In genomic region chr11:119127147-119127546, GRCm38 (mm10) we compare ENCODE assay signal across 9 mouse cellular contexts. TPM values are rescaled to one million over a fixed set of nuclear protein-coding genes. Genes with fewer than 3 reads are reported as not detected.
A peak's percentile ranks its signal among the peaks of the same experiment; 100 is the strongest.
DNase-seq lines count a peak whose midpoint lies in the region; ATAC-seq and TF ChIP-seq lines count a peak whose summit lies in the region.
"Had no signal": no experiment of that assay in that cellular context is flagged by ENCODE, and none has a peak within 500 bp of the region (broad histone marks: within the 10 kb centered on the region; RNA-seq: fewer than 3 reads in every experiment).

No protein-coding gene starts in this region.

- WGBS in heart, postnatal 0 days, result 28% methylated on average over 12 of the region's 12 CpGs
- WGBS in kidney, embryonic 16.5 days, result 22% methylated on average over 12 of the region's 12 CpGs
- WGBS in midbrain, embryonic 16.5 days, result 26% methylated on average over 12 of the region's 12 CpGs

- no peak overlapping the region for H3K9ac ChIP-seq in heart, postnatal 0 days (replicated peaks; ENCODE audit: low read depth, low read length)
- H3K9ac ChIP-seq in kidney, embryonic 16.5 days (replicated peaks; ENCODE audit: low read length), result 0 out of 2 replicates have a peak overlapping the region, but pooled peaks have one; percentile 46
- no peak overlapping the region for H3K9ac ChIP-seq in midbrain, embryonic 16.5 days (ENCODE audit: low read depth, low read length)
- H3K9ac ChIP-seq: neural tube, embryonic 12.5 days had no signal

- no peak overlapping the region for H3K4me3 ChIP-seq in heart, postnatal 0 days (ENCODE audit: low read depth, low read length)
- H3K4me3 ChIP-seq in kidney, embryonic 16.5 days (ENCODE audit: low read length), result no peak overlapping the region
- H3K4me3 ChIP-seq in midbrain, embryonic 16.5 days (ENCODE audit: low read depth, low read length), result no peak overlapping the region
- H3K4me3 ChIP-seq: neural tube, embryonic 12.5 days had no signal

- TF ChIP-seq CTCF in heart, postnatal 0 days (IDR thresholded peaks at IDR 0.05; ENCODE audit: low read depth), result no peak

- H3K4me2 ChIP-seq in heart, postnatal 0 days (ENCODE audit: low read depth, low read length), result no peak overlapping the region
- 0 out of 2 replicates have a peak overlapping the region, but pooled peaks have one; percentile 18 for H3K4me2 ChIP-seq in kidney, embryonic 16.5 days (replicated peaks; ENCODE audit: low read depth, low read length)
- no peak overlapping the region for H3K4me2 ChIP-seq in midbrain, embryonic 16.5 days (ENCODE audit: low read length)

- H3K9me3 ChIP-seq in heart, postnatal 0 days (replicated peaks; ENCODE audit: control insufficient read depth, low read length), result no peaks in the 10 kb centered on the region
- peaks cover 6% of the 10 kb centered on the region for H3K9me3 ChIP-seq in kidney, embryonic 16.5 days (ENCODE audit: low read length)
- H3K9me3 ChIP-seq in midbrain, embryonic 16.5 days (replicated peaks; ENCODE audit: control insufficient read depth, low read length, poor library complexity, severe bottlenecking), result no peaks in the 10 kb centered on the region
- H3K9me3 ChIP-seq: neural tube, embryonic 12.5 days had no signal

- H3K4me1 ChIP-seq in heart, postnatal 0 days (ENCODE audit: control insufficient read depth, insufficient read depth), result peaks cover 48% of the 10 kb centered on the region
- peaks cover 54% of the 10 kb centered on the region for H3K4me1 ChIP-seq in kidney, embryonic 16.5 days (ENCODE audit: insufficient read depth, low read length)
- H3K4me1 ChIP-seq in midbrain, embryonic 16.5 days (ENCODE audit: control insufficient read depth, insufficient read depth, low read length), result peaks cover 38% of the 10 kb centered on the region

- H3K27ac ChIP-seq in heart, postnatal 0 days (ENCODE audit: low read depth), result peak overlapping the region; percentile 70; the same call in 1 of the 2 replicates
- peak overlapping the region; percentile 78 for H3K27ac ChIP-seq in kidney, embryonic 16.5 days (ENCODE audit: low read length)
- peak overlapping the region; percentile 71 for H3K27ac ChIP-seq in midbrain, embryonic 16.5 days (ENCODE audit: low read length)

- H3K36me3 ChIP-seq in heart, postnatal 0 days (replicated peaks; ENCODE audit: control insufficient read depth, insufficient read depth, low read length), result no peaks in the 10 kb centered on the region
- no peaks in the 10 kb centered on the region for H3K36me3 ChIP-seq in kidney, embryonic 16.5 days (ENCODE audit: insufficient read depth, low read length)
- H3K36me3 ChIP-seq in midbrain, embryonic 16.5 days (ENCODE audit: control insufficient read depth, insufficient read depth, low read length), result no peaks in the 10 kb centered on the region
- H3K36me3 ChIP-seq: neural tube, embryonic 12.5 days had no signal

- no peak for TF ChIP-seq EP300 in heart, postnatal 0 days (IDR thresholded peaks at IDR 0.05; ENCODE audit: low read depth)

- no peaks in the 10 kb centered on the region for H3K27me3 ChIP-seq in heart, postnatal 0 days (ENCODE audit: control insufficient read depth, insufficient read depth, low read length)
- H3K27me3 ChIP-seq in kidney, embryonic 16.5 days (ENCODE audit: insufficient read depth, low read length), result peaks cover 16% of the 10 kb centered on the region
- no peaks in the 10 kb centered on the region; the same call in 1 of the 2 replicates for H3K27me3 ChIP-seq in midbrain, embryonic 16.5 days (ENCODE audit: control insufficient read depth, insufficient read depth, low read depth, low read length)

- DNase-seq in heart, postnatal 0 days (ENCODE audit: low spot score), result peak; percentile 5
- DNase-seq in heart, adult 18-20 months, result no peak
- DNase-seq in brain, adult 2 months (ENCODE audit: low read depth, low spot score), result peak; percentile 63
- DNase-seq in thymus, postnatal 0 days (ENCODE audit: low spot score), result no peak
- no peak for DNase-seq in ovary, postnatal 10 days (ENCODE audit: low spot score)

- no peak for ATAC-seq in heart, postnatal 0 days (ENCODE audit: insufficient read depth, low read depth)
- ATAC-seq in kidney, embryonic 16.5 days (ENCODE audit: low FRiP score, low TSS enrichment), result no peak
- ATAC-seq in midbrain, embryonic 16.5 days, result no peak
- no peak for ATAC-seq in megakaryocyte-erythroid progenitor cell, adult 5-6 weeks (replicated peaks; ENCODE audit: low FRiP score, low TSS enrichment, poor library complexity, severe bottlenecking)

RNA-seq across cellular contexts. Expression of gene Cbx4, which starts 41.1 kb away (rescaled TPM):
- total RNA-seq in heart, postnatal 0 days (2014; rRNA removed; ENCODE audit: low replicate concordance), result 12.1 and 23.1 TPM in 2 replicates
- 6.8 and 8.2 TPM in 2 replicates for polyA plus RNA-seq in heart, postnatal 0 days (2015; fragmentation: Nextera tagmentation; extraction: Ambion mirVana)
- total RNA-seq in heart, adult 18-20 months (2021), result 1 to 10 TPM; 6.5 to 7.2 TPM
- 9.9 and 10.9 TPM in 2 replicates for polyA plus RNA-seq in kidney, embryonic 16.5 days (2015; fragmentation: Nextera tagmentation; extraction: Ambion mirVana)
- 23.9 and 25.6 TPM in 2 replicates for polyA plus RNA-seq in midbrain, embryonic 16.5 days (2015; fragmentation: Nextera tagmentation; extraction: Ambion mirVana)
- polyA plus RNA-seq in thymus, postnatal 0 days (2015; fragmentation: Nextera tagmentation; extraction: Ambion mirVana), result 25.1 and 26.8 TPM in 2 replicates
- total RNA-seq in megakaryocyte-erythroid progenitor cell, adult 5-6 weeks (2014; fragmentation: Nextera tagmentation), result 5.2 and 5.4 TPM in 2 replicates
- total RNA-seq in megakaryocyte-erythroid progenitor cell, adult 5-6 weeks (2017), result 3.9 and 11.6 TPM in 2 replicates

Comparison
In these comparisons a context has a peak if more than half of its experiments do, and no peak if none do; other contexts are left out.
1. DNase-seq: peak in heart, postnatal 0 days (single experiment) and brain, adult 2 months (single experiment); none in heart, adult 18-20 months (0 of 2), thymus, postnatal 0 days (single experiment) and ovary, postnatal 10 days (single experiment).
2. Peak in every context shown above with its lines, with median percentiles within 50 percentile points of each other: H3K27ac ChIP-seq.